Mouse (Mus musculus): ENCODE results near the gene 4921511M17Rik. TPM values are rescaled to one million over a fixed set of nuclear protein-coding genes. Genes with fewer than 3 reads are reported as not detected.
"Not testable (repeated sequence)": the region's sequence is repeated elsewhere in the genome, so short reads cannot be mapped to it uniquely, and the experiment has no call there.

The 4921511M17Rik gene
- not detected in 2 replicates for polyA plus RNA-seq (2015; fragmentation: Nextera tagmentation; extraction: Ambion mirVana)

GRCm38 (mm10) chrX:154033727-154034126, at the start of gene 4921511M17Rik:
Gene 4921511M17Rik, minus strand, starts transcription at chrX:154033827.
- not testable (repeated sequence) for H3K9ac ChIP-seq; H3K4me1 ChIP-seq; H3K27me3 ChIP-seq; H3K27ac ChIP-seq; ATAC-seq (ENCODE audit: borderline replicate concordance, extremely low read depth, low FRiP score, low TSS enrichment); H3K36me3 ChIP-seq; H3K4me3 ChIP-seq; H3K9me3 ChIP-seq; H3K4me2 ChIP-seq

GRCm38 (mm10) chrX:154054939-154055338, 21.3 kb upstream of the 4921511M17Rik start, which contains the start of gene Gm10057:
Gene Gm10057, minus strand, starts transcription at chrX:154055039.
- not testable (repeated sequence) for H3K36me3 ChIP-seq; ATAC-seq (ENCODE audit: borderline replicate concordance, extremely low read depth, low FRiP score, low TSS enrichment)

GRCm38 (mm10) chrX:154012540-154012939, 21.1 kb downstream of the 4921511M17Rik start, which contains the start of gene Samt1:
Gene Samt1, minus strand, starts transcription at chrX:154012640.
- not testable (repeated sequence) for H3K4me3 ChIP-seq; H3K27ac ChIP-seq; H3K4me2 ChIP-seq; H3K27me3 ChIP-seq; H3K9me3 ChIP-seq; H3K4me1 ChIP-seq; ATAC-seq (ENCODE audit: borderline replicate concordance, extremely low read depth, low FRiP score, low TSS enrichment); H3K9ac ChIP-seq; H3K36me3 ChIP-seq

More at GRCm38 (mm10) chrX:154054939-154055338, 21.3 kb upstream of the 4921511M17Rik start, which contains the start of gene Gm10057:
- not testable (repeated sequence) for H3K4me2 ChIP-seq, H3K27me3 ChIP-seq, H3K9me3 ChIP-seq, H3K4me1 ChIP-seq, H3K9ac ChIP-seq, H3K4me3 ChIP-seq, H3K27ac ChIP-seq

GRCm38 (mm10) chrX:153976914-153977313, 56.7 kb downstream of the 4921511M17Rik start:
- H3K27me3 ChIP-seq; H3K4me2 ChIP-seq; H3K4me3 ChIP-seq; H3K9me3 ChIP-seq; ATAC-seq (ENCODE audit: borderline replicate concordance, extremely low read depth, low FRiP score, low TSS enrichment); H3K9ac ChIP-seq; H3K36me3 ChIP-seq; H3K4me1 ChIP-seq; H3K27ac ChIP-seq: not testable (repeated sequence)
- no CpG with 5 or more reads among the region's 2 CpGs for WGBS

- not testable (repeated sequence) for H3K27me3 ChIP-seq; H3K36me3 ChIP-seq; H3K4me2 ChIP-seq; H3K4me3 ChIP-seq; H3K4me1 ChIP-seq; H3K9me3 ChIP-seq; H3K9ac ChIP-seq; ATAC-seq (ENCODE audit: borderline replicate concordance, extremely low read depth, low FRiP score, low TSS enrichment); H3K27ac ChIP-seq
- 21% methylated on average over 4 of the region's 4 CpGs for WGBS
Measured at GRCm38 (mm10) chrX:153976467-153976866, 57.2 kb downstream of the 4921511M17Rik start.

GRCm38 (mm10) chrX:153974450-153974849, 59.2 kb downstream of the 4921511M17Rik start:
- ATAC-seq (ENCODE audit: borderline replicate concordance, extremely low read depth, low FRiP score, low TSS enrichment), result no peak
- Histone ChIP-seq H3K9ac (no peak overlapping the region), H3K27ac (no peak overlapping the region), H3K27me3 (no peaks in the 10 kb centered on the region), H3K4me2 (no peak overlapping the region), H3K36me3 (no peaks in the 10 kb centered on the region), H3K9me3 (no peaks in the 10 kb centered on the region), H3K4me3 (no peak overlapping the region), H3K4me1 (no peaks in the 10 kb centered on the region)
- WGBS, result 15% methylated on average over 2 of the region's 2 CpGs

Other genes starting within 250 kb of the 4921511M17Rik start
- 16.6 and 18.9 TPM in 2 replicates for gene Spin2c, start 201.6 kb downstream of the 4921511M17Rik start, polyA plus RNA-seq (2015; fragmentation: Nextera tagmentation; extraction: Ambion mirVana)
- gene Samt1, start 21.2 kb downstream of the 4921511M17Rik start, polyA plus RNA-seq (2015; fragmentation: Nextera tagmentation; extraction: Ambion mirVana), result not detected in 2 replicates
- not detected in 2 replicates for gene Gm10057, start 21.2 kb upstream of the 4921511M17Rik start, polyA plus RNA-seq (2015; fragmentation: Nextera tagmentation; extraction: Ambion mirVana)
- gene Gm15140, start 86.9 kb upstream of the 4921511M17Rik start, polyA plus RNA-seq (2015; fragmentation: Nextera tagmentation; extraction: Ambion mirVana), result not detected in 2 replicates